Mouse (Mus musculus): ENCODE data around the gene Mccc2.
"Not testable (repeated sequence)": the region's sequence is repeated elsewhere in the genome, so short reads cannot be mapped to it uniquely, and the experiment has no call there.

Mccc2 gene

DNA sequence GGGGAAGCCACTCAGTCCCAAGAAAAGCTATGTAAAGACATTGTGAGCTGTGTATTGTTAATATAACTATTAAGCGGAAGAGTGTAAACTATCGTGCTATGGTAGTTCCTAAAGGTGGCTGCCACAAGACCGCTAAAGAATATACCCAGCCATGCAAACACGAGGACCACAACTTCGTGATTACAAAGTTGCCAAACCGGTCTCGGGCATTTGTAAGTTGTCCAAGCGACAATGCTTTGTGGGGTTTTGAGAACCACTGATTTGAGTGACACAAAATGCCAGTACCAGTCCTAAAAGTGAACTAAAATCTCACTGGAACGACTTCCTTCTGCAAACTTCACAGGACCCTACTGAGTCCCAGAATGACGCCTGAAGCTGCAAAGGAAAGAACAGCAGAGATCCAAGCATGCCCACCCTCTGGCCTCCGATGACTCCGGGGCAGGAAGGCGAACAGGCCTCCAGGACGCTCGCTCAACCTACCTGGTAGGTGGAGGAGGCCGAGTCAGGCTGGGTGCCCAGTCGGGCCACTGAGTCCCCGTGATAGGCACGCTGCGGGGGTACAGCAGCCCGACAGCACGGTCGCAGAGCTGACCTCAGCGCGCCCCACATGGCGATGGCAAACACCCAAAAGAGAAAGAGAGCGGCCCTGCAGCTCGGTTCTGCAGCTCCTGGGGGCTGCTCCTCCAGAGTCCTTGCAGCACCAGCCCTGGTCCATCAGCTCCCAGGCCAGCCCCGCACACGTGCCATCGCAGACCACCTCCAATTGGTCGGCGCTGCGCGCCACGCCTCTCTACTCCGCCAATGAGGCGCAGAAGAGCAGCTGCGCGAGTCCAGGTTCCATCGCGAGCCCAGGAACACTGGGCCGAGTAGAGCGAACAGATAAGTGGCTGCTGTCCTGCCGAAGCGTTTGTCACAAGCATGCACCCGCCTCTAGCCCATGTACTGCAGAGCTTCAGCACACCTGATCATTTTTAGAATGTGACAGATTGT is at the start of gene Mccc2:
TSS of gene Mccc2 (minus strand) at position 734 of the 990 bp plus-strand sequence.
- DNase-seq: peak; percentile 85

DNA sequence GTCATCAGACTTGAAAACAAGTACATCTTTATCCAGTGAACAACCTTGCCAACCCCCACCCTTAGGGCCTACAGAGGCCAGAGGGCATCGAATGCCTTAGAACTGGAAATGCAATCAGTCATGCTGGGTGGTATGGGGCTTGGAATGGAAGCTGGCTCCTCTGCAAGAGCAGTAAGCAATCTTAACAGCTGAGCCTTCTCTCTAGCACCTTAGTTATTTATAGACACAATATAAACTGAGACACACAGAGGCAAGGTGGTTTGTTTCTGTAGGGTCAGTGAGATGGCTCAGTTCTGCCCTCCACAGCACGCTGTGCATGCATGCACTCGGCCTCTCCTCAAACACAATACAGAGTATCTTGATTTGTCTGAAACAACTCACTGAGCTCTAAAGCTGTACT is 48.5 kb upstream of the Mccc2 start:
- DNase-seq: no peak

DNA sequence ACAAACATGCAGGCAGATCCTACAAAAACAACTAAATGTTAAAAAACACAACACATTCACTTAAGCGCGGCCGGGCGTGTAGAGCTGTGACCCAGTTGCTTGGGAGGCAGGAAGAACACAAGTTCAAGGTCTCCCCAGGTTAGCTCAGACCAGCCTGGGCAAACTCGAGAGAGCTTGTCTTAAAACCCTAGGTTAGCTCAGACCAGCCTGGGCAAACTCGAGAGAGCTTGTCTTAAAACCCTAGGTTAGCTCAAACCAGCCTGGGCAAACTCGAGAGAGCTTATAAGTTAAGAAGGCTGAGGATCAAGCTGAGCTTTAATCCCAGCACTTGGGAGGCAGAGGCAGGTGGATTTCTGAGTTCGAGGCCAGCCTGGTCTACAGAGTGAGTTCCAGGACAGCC is 42.3 kb upstream of the Mccc2 start:
- not testable (repeated sequence) for DNase-seq

DNA sequence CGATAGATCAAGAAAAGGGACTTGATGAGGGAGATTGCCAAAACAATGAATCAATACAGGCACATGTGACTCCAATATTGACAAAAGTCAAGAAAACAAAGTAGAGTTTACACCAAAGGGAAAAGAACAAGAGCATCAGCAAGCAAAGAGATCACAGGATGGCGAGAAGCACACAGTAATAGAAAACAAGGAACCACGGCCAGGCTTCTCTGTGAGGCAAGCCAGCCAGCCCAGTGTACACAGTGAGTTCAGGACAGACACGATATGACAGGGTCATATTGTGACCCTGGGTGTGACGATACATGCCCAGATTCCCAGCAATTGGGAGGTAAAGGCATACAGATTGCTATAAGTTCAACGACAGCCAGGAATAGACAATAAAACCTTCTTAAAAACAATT is 10.6 kb upstream of the Mccc2 start:
- DNase-seq: no peak

DNA sequence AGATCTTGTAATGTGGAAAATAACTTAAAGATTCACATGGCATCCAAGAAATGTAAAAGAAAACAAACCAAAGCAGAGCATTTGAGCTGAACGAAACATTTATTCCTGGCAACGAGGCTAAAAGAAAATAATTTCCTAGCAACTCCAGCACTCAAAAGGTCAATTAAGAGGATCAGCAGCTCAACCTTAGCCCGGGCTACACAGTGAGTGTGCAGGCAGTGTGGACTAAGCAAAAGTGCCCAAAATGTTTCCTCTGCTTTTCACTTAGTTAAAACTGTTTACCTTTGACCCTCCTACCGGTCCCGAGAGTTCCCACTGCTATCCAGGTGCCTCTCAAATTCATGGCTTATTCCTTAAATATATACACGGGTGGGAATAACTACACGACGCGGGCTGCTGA is 1.5 kb upstream of the Mccc2 start:
- DNase-seq: no peak

DNA sequence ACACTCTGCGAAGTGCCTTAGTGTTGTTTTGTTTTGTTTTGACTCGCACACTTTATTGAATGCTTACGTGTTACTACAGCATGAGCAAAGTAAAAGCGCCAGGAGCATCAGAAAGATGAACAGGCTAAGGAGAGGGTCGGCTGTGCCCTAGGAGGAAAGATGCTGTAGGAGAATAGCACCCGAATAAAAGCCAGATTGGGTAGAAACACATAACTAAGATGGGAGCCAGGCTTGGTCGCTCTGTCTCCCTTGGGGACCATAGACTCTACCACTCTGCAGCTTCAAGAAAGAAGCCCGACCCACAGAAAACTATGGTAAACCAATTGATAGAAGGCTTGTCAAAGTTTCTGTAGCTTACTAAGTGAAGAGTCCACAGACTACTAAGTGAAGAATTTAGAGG is 498 bp upstream of the Mccc2 start:
- DNase-seq: no peak

DNA sequence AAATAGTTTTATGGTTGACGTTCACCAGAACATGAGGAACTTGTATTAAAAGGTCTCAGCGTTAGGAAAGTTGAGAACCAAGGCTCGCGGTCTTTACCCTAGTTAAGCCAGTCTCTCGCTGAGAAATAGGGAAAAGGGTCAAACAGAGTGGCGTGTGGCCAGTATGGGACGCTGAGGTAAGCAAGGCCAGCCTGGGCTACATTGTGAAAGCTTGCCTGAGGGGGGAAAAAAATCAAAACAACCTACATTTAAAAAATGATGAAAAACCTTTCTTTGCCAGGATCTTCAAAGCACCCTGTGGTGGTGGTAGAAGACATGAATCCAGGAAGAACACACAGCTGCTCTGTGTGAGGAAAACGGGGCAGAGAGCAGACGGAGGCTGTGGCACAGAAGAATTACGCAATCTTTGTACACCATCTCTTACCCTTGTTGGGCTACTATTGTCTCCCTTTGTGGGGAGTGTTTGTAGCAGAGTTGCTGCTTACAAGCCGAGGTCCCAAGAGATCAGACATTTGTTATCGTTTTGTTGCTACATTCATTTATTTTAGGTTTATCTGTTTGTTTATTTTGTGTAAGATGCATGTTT is 9.4 kb downstream of the Mccc2 start:
- DNase-seq: no peak

DNA sequence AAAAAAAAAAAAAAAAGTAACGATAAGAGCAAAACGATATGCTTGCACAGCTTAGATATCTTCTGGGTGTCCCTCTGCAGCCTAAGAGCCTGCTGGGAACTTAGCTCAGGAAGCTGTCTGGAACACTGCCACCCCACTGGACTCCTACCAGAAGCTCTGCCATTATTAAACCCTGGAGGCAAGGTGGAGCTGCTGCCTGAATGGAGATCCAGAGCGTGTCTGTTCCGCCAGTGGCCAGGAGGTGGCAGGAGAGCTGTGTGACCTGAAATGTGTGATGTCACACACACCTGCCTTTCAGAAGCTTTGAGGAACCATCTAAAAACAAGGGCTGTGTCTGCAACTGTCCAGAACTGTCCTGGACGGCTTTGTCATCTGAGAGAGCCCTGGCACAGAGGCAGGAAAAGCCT is 13.6 kb downstream of the Mccc2 start:
- peak; percentile 91 for DNase-seq

DNA sequence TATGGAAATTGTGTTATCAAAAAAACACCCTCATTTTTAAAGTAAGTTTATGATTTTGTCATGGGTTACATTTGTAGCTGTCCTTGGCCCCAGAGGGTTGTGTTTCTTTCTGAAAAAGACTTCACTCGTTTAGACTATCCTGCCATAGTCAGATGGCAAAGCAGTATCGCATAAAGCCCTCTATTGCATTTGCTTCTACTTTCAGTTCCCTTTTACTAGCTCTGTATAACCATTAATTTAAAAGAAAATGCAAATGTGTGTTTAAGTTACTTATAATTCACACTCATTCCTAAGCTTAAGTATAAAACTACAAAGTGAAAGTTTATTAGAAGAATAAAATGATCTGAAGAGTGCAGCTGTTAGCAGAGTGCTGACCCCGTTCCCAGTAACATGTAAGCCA is 16.4 kb downstream of the Mccc2 start:
- DNase-seq: no peak

DNA sequence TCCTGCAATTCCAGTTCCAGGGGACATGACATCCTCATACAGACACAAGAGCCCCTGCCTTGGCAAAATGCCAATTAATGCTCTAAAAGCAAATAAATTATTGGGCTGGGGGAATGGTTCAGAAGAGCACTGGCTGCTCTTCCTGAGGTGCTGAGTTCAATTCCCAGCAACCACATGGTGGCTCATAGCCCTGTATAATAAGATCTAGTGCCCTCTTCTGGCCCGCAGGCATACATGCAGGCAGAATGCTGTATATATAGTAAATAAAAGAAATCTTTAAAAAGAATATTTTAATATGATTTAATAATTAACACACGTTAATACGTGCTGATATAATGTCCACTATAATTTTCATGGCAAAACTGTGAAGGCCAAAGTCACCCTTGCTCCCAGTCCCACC is 17.3 kb downstream of the Mccc2 start:
- no peak for DNase-seq

DNA sequence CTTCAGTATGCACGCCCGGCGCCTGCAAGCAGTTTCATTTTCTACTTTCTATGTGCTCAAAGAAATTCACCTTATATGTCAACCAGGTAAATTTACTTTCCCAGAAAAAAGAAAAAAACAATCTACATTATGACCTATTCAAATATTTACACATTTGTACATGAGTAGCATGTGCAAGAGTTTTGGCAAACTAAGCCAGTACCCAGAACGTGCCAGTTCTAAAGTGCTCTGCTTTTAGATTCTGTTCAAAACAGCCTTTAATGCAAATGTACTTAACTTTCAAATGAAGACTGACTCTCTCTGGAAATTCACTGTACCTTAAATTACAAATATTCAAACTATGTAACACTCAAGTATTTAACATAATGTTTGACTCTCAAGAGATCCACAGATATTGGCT is 25.8 kb downstream of the Mccc2 start:
- no peak for DNase-seq

DNA sequence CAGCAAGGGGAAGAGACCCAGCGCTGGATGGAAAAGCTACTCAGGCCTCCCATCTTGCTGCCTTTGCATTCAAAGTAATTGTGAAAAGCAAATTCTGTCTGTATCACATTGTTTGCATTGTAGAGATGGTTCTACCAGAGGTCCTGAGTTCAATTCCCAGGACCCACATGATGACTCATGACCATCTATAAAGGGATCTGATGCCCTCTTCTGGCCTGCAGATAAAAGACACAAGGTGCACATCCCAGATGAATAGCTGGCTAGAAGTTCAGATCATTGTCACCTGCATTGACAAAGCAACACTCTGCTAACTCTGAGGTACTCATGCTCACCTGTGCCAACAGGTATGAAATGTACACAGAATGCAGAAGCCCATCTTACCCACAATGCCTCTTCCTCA is 32.1 kb downstream of the Mccc2 start:
- DNase-seq: no peak

DNA sequence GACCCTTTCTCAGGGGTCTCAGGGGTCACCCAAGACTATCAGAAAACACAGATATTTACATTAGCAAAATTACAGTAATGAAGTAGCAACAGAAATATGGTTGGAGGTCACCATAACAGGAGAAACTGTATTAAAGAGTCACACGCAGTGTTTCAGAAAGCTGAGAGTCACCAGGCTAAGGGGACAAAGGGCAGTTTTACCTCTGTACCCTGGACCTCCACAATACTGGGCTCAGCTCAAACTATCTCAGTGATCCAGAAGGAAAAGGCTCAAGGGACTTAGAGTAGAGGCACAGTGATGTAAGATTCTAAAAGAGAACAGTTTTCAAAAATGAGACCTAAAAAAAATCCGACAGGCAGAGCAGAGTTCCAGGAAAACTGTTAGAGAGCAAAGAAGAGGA is 36.0 kb downstream of the Mccc2 start:
- DNase-seq: no peak

DNA sequence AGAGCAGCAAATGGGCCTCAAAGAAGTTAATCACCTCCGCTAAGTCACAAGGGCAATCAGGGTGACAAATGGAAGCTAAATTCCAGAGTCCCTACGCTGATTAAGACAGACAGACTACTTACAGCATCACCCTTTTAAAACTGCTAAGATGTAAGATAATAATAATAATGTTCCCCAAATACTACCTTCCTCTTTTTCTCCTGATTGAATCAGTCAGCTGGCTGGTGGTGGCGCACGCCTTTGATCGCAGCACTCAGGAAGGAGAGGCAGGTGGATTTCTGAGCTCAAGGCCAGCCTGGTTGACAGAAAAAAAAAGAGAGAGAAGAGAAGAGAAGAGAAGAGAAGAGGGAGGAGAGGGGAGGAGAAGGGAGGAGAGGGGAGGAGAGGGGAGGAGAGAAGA is 45.4 kb downstream of the Mccc2 start:
- DNase-seq: no peak

DNA sequence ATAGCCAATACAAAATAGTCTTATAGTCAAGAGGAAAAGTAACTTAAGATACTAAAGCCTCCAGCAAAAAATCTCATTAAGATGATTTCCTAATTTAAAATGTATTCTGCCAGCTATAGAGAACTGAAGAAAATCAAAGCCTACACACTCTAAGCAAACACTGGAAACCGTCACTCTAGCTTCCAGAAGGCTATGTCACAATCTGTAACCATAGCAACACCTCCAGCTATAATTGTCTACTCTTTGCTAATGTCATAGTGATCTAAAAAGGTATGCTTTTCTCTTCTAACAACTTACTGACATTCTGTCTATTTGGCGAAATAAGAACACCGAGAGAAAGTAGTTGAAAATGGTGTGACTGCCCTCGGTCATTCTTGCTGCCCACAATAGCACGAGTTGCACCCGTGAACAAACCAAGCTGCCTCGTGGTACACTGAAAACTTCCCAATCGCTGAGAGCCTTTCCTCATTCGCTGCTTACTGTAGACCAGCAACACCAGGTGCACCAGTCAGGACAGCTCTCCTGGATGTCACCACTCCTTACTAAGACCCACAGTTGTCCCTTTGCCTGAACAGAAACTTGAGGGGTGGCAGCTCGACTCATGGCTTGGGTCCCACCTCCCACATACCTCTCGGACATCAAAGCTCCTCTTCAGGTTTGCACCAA is 48.3 kb downstream of the Mccc2 start:
- no peak for DNase-seq

DNA sequence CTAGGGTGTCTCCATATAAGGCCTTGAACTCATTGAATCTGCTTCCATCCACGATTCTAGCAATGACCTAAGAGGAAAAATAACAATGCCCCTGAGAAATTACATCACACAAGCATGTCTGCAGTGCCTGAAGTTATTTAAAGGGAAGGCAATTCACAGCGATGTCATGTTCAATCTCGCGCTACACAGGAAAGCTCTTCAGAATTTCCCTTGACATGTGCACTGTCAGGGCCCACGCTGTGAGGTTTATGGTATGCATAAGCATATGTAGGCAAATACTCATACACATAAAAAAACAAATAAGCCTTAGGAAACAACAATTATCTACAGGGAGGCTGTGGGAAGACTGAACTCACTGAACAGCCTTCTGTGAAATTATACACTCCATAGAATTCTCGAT is 51.6 kb downstream of the Mccc2 start:
- DNase-seq: no peak

DNA sequence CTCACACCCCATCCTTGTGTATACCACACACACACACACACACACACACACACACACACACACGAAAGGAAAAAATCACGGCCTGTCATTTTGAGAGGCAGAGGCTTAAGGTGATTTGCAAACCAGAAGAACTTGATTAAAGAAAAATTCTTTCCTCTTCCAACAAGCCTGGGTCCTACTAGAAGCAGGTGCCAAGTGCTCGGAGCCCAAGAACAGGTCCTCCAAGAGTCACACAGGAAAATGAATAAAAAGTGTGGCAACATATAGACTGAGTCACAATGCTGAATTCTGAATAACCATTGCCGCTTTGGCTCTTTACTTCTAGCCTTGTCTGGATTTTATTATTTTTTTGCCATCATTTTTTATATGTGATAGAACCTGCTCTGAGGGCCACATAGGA is 53.8 kb downstream of the Mccc2 start:
- no peak for DNase-seq

DNA sequence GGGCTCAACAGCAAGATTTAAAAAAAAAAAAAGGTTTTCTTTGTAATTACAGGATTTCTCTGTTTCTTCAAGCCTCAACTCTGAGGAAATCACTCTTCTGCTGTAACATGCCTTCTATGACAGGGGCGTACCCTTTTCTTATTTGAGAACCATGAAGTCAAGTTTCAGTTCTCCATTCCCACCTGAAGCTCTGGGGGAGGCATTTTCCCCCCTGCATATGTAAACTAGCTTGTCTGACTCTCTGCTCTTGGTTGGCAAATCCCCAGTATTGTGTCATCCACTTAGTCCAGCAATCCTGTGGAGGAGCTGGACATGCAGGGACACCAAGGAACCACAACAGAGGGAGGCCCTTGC is 59.9 kb downstream of the Mccc2 start:
- DNase-seq: no peak

DNA sequence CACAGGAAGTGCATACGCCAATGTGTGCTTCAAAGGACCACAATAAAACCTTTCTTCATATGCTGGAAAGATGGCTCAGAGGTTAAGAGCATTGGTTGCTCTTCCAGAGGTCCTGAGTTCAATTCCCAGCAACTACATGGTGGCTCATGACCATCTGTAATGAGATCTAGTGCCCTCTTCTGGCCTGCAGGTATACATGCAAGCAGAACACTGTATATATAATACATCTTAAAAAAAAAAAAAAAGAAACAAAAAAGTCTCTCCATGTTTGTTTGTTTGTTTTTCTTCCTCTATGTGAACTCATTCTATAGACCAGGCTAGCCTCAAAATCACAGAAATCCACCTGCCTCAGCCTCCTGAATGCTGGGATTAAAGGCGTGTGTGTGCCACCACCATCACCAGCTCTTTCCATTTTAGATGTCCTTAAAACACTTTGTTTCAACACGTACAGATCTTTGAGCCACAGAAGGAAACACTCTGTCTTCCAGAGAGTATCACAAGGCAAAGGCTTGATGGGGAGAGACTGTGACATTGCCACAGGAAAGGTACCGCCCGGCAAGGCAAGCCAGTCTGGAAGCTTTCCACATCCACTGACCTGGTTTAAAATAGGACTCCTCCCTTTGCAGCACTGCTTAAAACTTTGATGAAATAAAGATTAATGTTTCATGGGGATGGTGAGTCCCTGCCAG is 60.4 kb downstream of the Mccc2 start:
- no peak for DNase-seq

DNA sequence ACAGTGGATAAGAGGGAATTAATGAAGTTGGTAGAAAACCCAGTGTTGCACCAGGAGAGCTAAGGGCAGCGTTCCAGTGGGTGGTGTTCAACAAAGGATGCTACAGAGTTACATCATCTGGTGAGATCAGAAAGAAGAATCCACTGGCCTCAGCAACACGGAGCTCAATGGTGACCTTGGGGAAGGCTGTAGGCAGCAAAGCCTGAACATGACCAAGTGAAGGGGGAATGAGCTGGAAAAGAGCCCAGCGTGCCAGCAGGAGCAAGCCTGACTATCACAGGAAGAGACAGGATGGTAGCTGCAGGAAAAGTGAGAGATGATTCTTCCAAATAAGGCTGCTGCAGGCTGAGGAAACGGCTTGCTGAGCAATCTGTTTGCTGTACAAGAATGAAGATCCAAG is 68.0 kb downstream of the Mccc2 start:
- no peak for DNase-seq

DNA sequence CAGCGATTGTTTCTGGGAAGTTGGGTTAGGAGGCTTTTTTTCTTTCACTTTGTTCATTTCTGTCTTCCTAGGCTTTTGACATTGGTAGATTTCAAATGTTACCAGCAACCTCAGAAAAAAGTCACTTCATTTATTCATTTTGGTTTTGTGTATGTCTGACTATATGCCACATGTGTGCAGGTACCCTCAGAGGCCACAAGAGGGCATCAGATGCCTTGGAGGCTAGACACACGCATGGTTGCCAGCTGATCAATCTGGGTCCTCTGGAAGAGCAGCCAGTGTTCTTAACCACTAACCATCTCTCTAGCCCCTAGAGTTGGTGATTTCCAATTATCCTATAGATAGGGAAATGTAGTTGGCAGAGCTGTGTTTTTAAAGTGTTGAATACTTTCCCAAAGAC is 71.9 kb downstream of the Mccc2 start:
- DNase-seq: no peak

DNA sequence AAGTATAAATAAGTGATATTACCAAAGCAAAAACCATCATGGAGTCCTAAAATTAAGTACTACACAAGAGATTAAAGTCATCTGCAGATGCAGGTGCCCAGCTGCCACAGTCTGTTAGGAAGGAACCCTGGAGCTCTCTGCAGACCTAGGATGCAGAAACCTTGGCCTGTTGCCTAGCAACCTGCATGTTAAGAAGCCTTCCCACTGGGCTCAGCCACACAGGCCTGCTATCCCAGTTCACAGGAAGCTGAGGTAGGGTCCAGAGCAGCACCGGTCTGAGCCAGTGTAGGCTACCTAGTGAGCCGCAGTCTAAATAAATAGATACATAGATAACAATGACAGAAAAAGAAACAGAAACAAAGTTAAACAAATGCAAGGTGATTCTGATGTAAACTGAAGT is 74.8 kb downstream of the Mccc2 start:
- no peak for DNase-seq

DNA sequence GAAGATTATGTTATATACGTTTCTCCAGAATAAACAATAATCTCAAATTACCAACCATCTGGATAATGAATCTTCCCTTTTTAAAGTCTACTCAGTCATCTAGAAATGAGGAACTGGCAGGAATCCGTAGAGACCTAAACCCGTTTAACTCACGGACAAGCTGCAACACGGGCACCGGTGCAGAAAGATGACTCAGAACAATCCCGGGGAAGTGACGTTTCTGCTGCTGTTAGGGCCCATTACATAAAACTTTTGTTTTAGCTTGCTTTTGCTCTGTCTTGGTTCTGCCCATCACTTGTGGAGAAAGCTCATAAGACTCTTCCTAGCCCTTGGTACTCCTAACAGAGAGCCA is 76.1 kb downstream of the Mccc2 start:
- no peak for DNase-seq
